Mouse (Mus musculus): ENCODE results near the gene Wbp2nl.

- TF ChIP-seq CTCF (IDR thresholded peaks at IDR 0.05; ENCODE audit: low read depth), result no peak
- TF ChIP-seq EP300 (IDR thresholded peaks at IDR 0.05; ENCODE audit: low read depth), result no peak
These were observed 41.0 kb downstream of the Wbp2nl start for GRCm38 (mm10) chr15:82339634-82340254.

All from liver, postnatal 0 days (tissue).